ENCODE assay signal across 1 mouse cellular context in the genomic region with DNA sequence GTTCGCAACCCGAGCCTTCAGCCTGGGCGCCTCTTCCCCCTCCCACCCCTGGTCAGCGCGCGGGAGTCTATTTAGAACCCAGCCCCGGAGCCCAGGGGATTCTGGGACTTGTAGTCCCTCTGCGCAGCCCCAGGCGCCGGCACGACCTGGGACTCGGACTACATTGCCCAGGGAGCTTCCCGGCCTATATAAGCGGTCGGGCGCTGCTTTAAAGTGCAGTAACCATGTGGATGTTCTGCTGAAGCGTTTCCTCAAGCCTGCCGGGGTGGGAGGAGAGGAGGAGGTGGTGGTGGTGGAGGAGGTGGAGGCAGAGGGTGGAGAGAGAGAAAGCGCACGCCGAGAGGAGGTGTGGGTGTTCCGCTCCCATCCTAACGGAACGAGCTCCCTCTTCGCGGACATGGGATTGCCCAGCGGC.
TF ChIP-seq lines count a peak whose summit lies in the region.

A gene (plus strand): TSS at position 216 of the 415 bp plus-strand sequence.

TF ChIP-seq in CH12.LX, 34 proteins besides CTCF, POLR2A, EP300 and RAD21 (continued from another document):
- TF ChIP-seq MXI1 (IDR thresholded peaks at IDR 0.05; ENCODE audit: low read depth, low read length) (peak; percentile 99), MYC (IDR thresholded peaks at IDR 0.05; ENCODE audit: low read depth, low read length) (peak; percentile 93), RCOR1 (conservative IDR thresholded peaks at IDR 0.05; ENCODE audit: low read depth, low read length) (0 out of 2 replicates have a peak, but pooled peaks have one; percentile 45), USF2 (conservative IDR thresholded peaks at IDR 0.05; ENCODE audit: low read depth, low read length) (no peak), MAFK (IDR thresholded peaks at IDR 0.05; ENCODE audit: insufficient replicate concordance, low read length) (no peak), KAT2A (IDR thresholded peaks at IDR 0.05; ENCODE audit: insufficient replicate concordance, low read length) (peak; percentile 96; the same call in 1 of the 2 replicates), PAX5 (IDR thresholded peaks at IDR 0.05; ENCODE audit: low read length) (no peak), ZNF384 (IDR thresholded peaks at IDR 0.05; ENCODE audit: low read depth, low read length) (no peak), MEF2A (IDR thresholded peaks at IDR 0.05; ENCODE audit: borderline replicate concordance, low read depth, low read length) (peak; percentile 0; the same call in 1 of the 2 replicates), USF1 (IDR thresholded peaks at IDR 0.05; ENCODE audit: low read depth, low read length) (no peak), CHD2 (IDR thresholded peaks at IDR 0.05; ENCODE audit: low read length) (0 out of 2 replicates have a peak, but pooled peaks have one; percentile 50), ZKSCAN1 (IDR thresholded peaks at IDR 0.05; ENCODE audit: borderline replicate concordance, low read depth, low read length) (no peak), ETS1 (conservative IDR thresholded peaks at IDR 0.05; ENCODE audit: low read depth, low read length) (0 out of 2 replicates have a peak, but pooled peaks have one; percentile 3), NRF1 (IDR thresholded peaks at IDR 0.05; ENCODE audit: low read depth, low read length) (peak; percentile 70), E2F4 (IDR thresholded peaks at IDR 0.05; ENCODE audit: insufficient replicate concordance, low read depth, low read length) (peak; percentile 82; the same call in 1 of the 2 replicates), GABPA (IDR thresholded peaks at IDR 0.05; ENCODE audit: insufficient replicate concordance, low read depth, low read length) (peak; percentile 72; the same call in 1 of the 2 replicates)
